Mouse (Mus musculus) hindbrain, embryonic 14.5 days (tissue): ENCODE measurements around the gene Ppfia2. TPM values are rescaled to one million over a fixed set of nuclear protein-coding genes. Genes with fewer than 3 reads are reported as not detected.

Experiments
- ATAC-seq: fragments of 200-750 bp; cut with Nextera tagmentation; 2 replicates; pipeline ENCODE4 v1.8.0; 2017; ENCODE audit warnings: moderate number of reproducible peaks, mild to moderate bottlenecking, moderate TSS enrichment, moderate library complexity; ENCODE audit not compliant: low FRiP score
- DNase-seq: peaks from one replicate; pipeline ENCODE4 v3.0.0-alpha.2; 2015; ENCODE audit warnings: low spot score
- H3K27ac ChIP-seq: fragments of 300-500 bp; sonication (generic); 2 replicates; pipeline ENCODE4 v1.5.1; 2014; ENCODE audit warnings: mild to moderate bottlenecking, moderate library complexity
- H3K27me3 ChIP-seq: fragments of 300-500 bp; sonication (generic); 2 replicates; pipeline ENCODE4 v1.6.1; 2014; ENCODE audit warnings: mild to moderate bottlenecking, low read length, mixed read lengths; ENCODE audit not compliant: control insufficient read depth, insufficient read depth
- H3K36me3 ChIP-seq: fragments of 300-500 bp; sonication (generic); replicated peaks from 2 replicates; pipeline ENCODE4 v1.6.1; 2014; ENCODE audit not compliant: control insufficient read depth, insufficient read depth
- H3K4me1 ChIP-seq: fragments of 300-500 bp; sonication (generic); replicated peaks from 2 replicates; pipeline ENCODE4 v1.6.1; 2014; ENCODE audit warnings: antibody characterized with exemption, low read length, mixed read lengths; ENCODE audit not compliant: control insufficient read depth, insufficient read depth
- H3K4me2 ChIP-seq: fragments of 300-500 bp; sonication (generic); replicated peaks from 2 replicates; pipeline ENCODE4 v1.6.1; 2014; ENCODE audit warnings: mild to moderate bottlenecking, moderate library complexity
- H3K4me3 ChIP-seq: fragments of 300-500 bp; sonication (generic); replicated peaks from 2 replicates; pipeline ENCODE4 v1.5.1; 2014; ENCODE audit warnings: mild to moderate bottlenecking, low read length
- H3K9ac ChIP-seq: fragments of 300-500 bp; sonication (generic); 2 replicates; pipeline ENCODE4 v1.6.1; 2014
- H3K9me3 ChIP-seq: fragments of 300-500 bp; sonication (generic); 2 replicates; pipeline ENCODE4 v1.6.1; 2016; ENCODE audit warnings: low read length; ENCODE audit not compliant: control insufficient read depth
- WGBS: fragments of 180-500 bp; shearing (Covaris S2); extraction: QIAGEN DNeasy Blood & Tissue Kit; methylation state at CpG from one replicate; pipeline ENCODE4 v1.1.7; 2014; 5-methylcytosine and 5-hydroxymethylcytosine counted together
- polyA plus RNA-seq: library from polyadenylated mRNA; unstranded; fragments of >200 nt; fragmentation: Nextera tagmentation; extraction: Ambion mirVana; gene quantifications from 2 replicates; pipeline ENCODE4 v1.2.1, GENCODE M21; 2014

Gene Ppfia2
- polyA plus RNA-seq, 1 experiment from 2014 or later: 35.8 TPM

DNA sequence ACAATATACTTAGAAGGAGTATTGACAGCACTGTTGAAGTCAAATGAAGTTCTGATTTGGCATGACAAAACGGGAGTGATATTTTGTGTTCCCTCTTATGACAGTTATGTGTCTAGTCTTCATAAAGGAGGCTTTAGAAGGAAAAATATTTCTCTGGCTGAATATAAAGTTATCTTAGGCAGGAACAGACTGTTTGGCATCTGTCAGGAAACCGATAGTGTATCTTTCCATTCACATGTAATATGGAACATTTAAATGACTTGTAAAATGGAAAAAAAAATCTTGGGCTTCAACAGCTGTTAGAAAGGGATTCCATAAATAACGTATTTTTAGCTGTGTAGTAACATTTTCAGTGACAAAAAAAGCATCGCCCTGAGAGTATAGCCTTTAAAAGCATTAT is 400.1 kb downstream of the Ppfia2 start:
- WGBS: 85% methylated on average over 4 of the region's 4 CpGs
- Histone ChIP-seq H3K4me1 (no peaks in the 10 kb centered on the region), H3K4me3 (no peak overlapping the region), H3K36me3 (peaks cover 16% of the 10 kb centered on the region; the same call in 1 of the 2 replicates), H3K4me2 (no peak overlapping the region), H3K27ac (no peak overlapping the region), H3K9ac (no peak overlapping the region), H3K9me3 (no peaks in the 10 kb centered on the region), H3K27me3 (no peaks in the 10 kb centered on the region)
- ATAC-seq: no peak
- no peak for DNase-seq

DNA sequence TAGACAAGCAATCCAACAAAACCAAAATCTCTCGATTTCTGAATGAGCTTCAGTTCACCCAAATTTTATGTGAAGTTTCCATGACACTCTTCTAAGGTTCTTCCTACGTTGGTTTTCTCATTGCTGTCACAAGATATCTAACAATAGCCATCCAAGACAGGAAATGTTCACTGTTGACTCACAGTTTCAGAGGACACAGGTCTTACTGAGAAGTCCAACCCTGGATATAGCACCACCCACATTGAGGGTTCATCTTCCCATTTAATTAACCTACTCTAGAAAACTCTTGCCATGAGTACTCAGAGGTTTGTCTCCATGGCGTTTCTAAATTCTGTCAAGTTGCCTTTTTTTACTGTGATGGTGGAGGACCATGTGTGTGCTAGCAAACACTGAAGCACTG is 401.7 kb downstream of the Ppfia2 start:
- Histone ChIP-seq H3K9ac (no peak overlapping the region), H3K4me2 (no peak overlapping the region), H3K27ac (no peak overlapping the region), H3K36me3 (peaks cover 11% of the 10 kb centered on the region), H3K4me3 (no peak overlapping the region), H3K27me3 (no peaks in the 10 kb centered on the region), H3K9me3 (no peaks in the 10 kb centered on the region), H3K4me1 (no peaks in the 10 kb centered on the region)
- WGBS: 92% methylated on average over 3 of the region's 3 CpGs
- ATAC-seq (no peak), DNase-seq (no peak)

DNA sequence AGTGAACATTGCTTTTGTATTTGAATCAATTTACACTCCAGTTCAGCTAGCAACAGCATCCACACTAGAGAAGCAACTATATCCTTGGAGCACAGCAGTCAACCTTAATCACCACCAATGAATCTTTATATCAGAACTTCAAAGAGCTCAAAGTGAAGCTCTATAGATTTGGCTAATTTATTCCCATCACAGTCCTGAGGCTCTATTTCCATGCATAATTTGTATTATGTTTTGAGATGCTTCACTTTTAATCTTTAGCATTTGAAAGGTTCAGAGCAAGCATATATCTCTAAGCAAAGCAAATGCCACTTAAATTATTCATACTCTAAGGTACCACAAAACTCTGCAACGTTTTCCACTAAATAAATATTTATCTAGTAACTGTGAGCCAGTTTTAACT is 402.6 kb downstream of the Ppfia2 start:
- no peak overlapping the region for H3K27ac ChIP-seq
- WGBS: 44% methylated on average over 1 of the region's 1 CpGs

DNA sequence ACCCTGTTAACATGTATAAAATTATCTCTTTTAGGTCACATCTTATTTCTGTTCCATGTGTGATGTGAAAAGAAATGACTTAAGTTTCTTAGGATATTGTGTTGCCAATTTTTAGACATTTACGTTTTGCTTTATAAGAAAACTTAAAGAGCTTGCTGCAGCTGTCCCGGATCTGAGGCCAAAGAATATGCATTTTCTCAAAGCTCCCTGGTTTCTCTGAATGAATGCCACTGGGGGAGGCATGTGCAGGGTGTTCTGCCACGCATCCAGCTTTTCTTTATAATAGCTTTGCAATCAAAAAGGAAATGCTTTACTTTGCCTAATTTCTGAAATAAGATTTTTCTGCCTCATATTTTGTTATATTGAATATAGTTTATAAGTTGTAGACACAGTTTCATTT is 411.2 kb downstream of the Ppfia2 start:
- no peak overlapping the region for H3K4me2 ChIP-seq
- H3K4me3 ChIP-seq: no peak overlapping the region
- H3K9ac ChIP-seq: no peak overlapping the region
- H3K27me3 ChIP-seq: no peaks in the 10 kb centered on the region
- ATAC-seq: no peak
- H3K9me3 ChIP-seq: no peaks in the 10 kb centered on the region
- H3K4me1 ChIP-seq: no peaks in the 10 kb centered on the region
- 36% methylated on average over 3 of the region's 3 CpGs for WGBS
- H3K36me3 ChIP-seq: peaks cover 4% of the 10 kb centered on the region; the same call in 1 of the 2 replicates
- no peak for DNase-seq
- H3K27ac ChIP-seq: no peak overlapping the region

More for the DNA sequence above, 402.6 kb downstream of the Ppfia2 start:
- no peaks in the 10 kb centered on the region for H3K27me3 ChIP-seq
- no peaks in the 10 kb centered on the region for H3K9me3 ChIP-seq
- DNase-seq: no peak
- ATAC-seq: no peak
- H3K4me1 ChIP-seq: no peaks in the 10 kb centered on the region
- H3K4me2 ChIP-seq: no peak overlapping the region
- no peak overlapping the region for H3K9ac ChIP-seq
- H3K36me3 ChIP-seq: peaks cover 10% of the 10 kb centered on the region
- no peak overlapping the region for H3K4me3 ChIP-seq

DNA sequence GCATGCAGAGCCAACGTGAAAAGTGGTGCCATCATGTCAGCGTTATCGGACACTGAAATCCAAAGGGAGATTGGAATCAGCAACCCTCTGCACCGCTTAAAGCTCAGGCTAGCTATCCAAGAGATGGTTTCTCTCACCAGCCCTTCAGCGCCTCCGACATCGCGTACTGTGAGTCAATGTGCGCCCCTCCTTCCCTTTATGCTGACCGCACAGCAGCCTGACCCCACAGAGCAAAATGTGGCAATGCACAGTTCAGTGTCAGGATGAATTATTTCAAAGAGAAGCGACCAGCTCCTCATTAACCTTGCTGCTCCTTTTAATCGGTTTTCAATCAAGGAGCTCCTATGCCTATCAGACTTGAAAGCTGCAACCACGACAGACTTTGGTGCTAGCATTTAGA is 426.2 kb downstream of the Ppfia2 start:
- ATAC-seq: no peak; the same call in 1 of the 2 replicates
- no peak overlapping the region for H3K9ac ChIP-seq
- no peak for DNase-seq
- H3K27me3 ChIP-seq: no peaks in the 10 kb centered on the region
- H3K4me3 ChIP-seq: no peak overlapping the region
- H3K4me2 ChIP-seq: no peak overlapping the region
- H3K9me3 ChIP-seq: no peaks in the 10 kb centered on the region
- H3K36me3 ChIP-seq: peaks cover 4% of the 10 kb centered on the region; the same call in 1 of the 2 replicates
- no peaks in the 10 kb centered on the region for H3K4me1 ChIP-seq
- 33% methylated on average over 13 of the region's 13 CpGs for WGBS
- H3K27ac ChIP-seq: no peak overlapping the region

DNA sequence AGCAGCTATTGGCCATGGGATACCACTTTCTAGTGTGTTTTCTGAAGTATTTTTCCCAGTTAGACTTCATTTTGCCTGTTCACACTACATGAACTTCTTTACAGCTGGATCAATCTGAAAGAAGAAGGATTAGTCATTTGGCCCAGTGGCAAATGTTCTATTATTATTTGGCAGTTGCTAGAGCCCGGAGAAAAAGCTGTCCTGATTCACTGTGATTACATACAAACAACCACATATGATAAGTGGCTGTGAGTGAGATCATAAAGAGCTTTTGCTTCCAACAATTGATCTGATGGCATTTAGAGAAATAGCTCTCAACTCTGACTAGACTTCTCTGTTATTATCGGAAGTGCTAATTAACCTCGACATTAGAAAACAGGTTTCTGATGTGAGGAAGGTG is 440.0 kb downstream of the Ppfia2 start:
- Histone ChIP-seq H3K4me1 (no peaks in the 10 kb centered on the region), H3K9me3 (0 out of 2 replicates have a peak, but pooled peaks cover 5% of the 10 kb centered on the region), H3K27me3 (no peaks in the 10 kb centered on the region), H3K9ac (no peak overlapping the region), H3K4me3 (no peak overlapping the region), H3K36me3 (peaks cover 7% of the 10 kb centered on the region; the same call in 1 of the 2 replicates), H3K4me2 (no peak overlapping the region), H3K27ac (no peak overlapping the region)
- 63% methylated on average over 3 of the region's 3 CpGs for WGBS
- DNase-seq (no peak), ATAC-seq (no peak)

DNA sequence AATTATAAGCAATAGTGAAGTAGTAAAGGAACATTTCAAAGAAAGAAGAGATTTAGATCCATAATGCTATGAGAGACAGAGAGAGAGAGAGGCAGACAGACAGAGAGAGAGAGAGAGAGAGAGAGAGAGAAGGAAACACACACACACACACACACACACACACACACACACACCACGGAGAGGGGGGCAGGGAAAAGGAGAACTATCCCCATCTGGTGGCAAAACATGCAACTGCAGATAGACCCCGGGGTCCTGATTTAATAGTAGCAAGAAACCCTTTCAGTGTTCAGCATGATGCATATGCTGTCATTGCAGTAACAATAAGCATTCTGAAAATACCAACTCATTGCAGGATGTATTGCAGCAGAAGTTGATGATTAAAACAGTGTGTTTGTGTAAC is 442.9 kb downstream of the Ppfia2 start:
- 38% methylated on average over 1 of the region's 2 CpGs for WGBS

DNA sequence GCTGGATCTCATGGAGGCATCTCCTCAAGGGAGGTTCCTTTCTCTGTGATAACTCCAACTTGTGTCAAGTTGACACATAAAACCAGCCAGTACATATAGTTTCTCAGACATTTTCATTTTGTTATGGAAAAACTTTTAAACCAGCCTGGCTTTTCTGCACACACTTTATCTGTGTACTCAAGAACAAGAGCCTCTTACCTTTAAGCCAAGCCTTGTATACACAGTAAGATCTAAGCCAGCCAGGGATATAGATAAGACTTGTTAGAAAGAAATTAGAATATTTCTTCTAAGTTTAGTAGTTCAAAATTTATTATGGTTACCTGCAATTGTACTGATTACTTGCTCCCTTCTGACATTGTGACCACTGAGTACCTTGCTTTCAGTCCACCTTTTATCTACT is 444.1 kb downstream of the Ppfia2 start:
- Histone ChIP-seq H3K4me3 (no peak overlapping the region), H3K27ac (no peak overlapping the region), H3K4me1 (no peaks in the 10 kb centered on the region), H3K27me3 (no peaks in the 10 kb centered on the region), H3K4me2 (no peak overlapping the region), H3K9me3 (0 out of 2 replicates have a peak, but pooled peaks cover 5% of the 10 kb centered on the region), H3K36me3 (peaks cover 3% of the 10 kb centered on the region; the same call in 1 of the 2 replicates), H3K9ac (no peak overlapping the region)
- ATAC-seq (no peak), DNase-seq (no peak)

More for the DNA sequence above, 442.9 kb downstream of the Ppfia2 start:
- DNase-seq (peak; percentile 52), ATAC-seq (no peak; the same call in 1 of the 2 replicates)
- H3K4me1 ChIP-seq: no peaks in the 10 kb centered on the region
- no peaks in the 10 kb centered on the region for H3K27me3 ChIP-seq
- no peak overlapping the region for H3K9ac ChIP-seq
- H3K9me3 ChIP-seq: 0 out of 2 replicates have a peak, but pooled peaks cover 5% of the 10 kb centered on the region
- peaks cover 7% of the 10 kb centered on the region; the same call in 1 of the 2 replicates for H3K36me3 ChIP-seq
- no peak overlapping the region for H3K27ac ChIP-seq
- H3K4me3 ChIP-seq: no peak overlapping the region
- no peak overlapping the region for H3K4me2 ChIP-seq

DNA sequence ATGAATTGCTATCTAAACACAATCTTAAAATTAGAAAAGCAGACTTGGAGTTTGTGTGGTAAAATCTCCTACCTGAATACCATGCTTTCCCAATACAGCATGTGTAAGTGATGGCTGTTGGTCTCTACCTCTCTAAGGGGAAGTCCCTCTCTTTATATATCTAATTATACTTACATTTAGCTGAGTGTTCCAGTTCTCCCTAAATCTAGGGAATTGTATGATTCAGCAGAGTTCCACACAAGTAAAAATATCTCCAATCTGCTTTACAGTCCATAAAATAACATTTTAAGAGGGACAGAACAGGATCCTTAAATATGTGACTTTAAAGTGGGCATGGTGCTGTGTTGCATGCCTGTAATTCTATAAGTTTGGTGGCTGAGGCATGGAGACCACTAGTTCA is 444.7 kb downstream of the Ppfia2 start:
- 0 out of 2 replicates have a peak, but pooled peaks cover 5% of the 10 kb centered on the region for H3K9me3 ChIP-seq
- no peak overlapping the region for H3K4me2 ChIP-seq
- H3K4me3 ChIP-seq: no peak overlapping the region
- no peaks in the 10 kb centered on the region for H3K4me1 ChIP-seq
- DNase-seq (no peak), ATAC-seq (no peak)
- peaks cover 3% of the 10 kb centered on the region; the same call in 1 of the 2 replicates for H3K36me3 ChIP-seq
- no peaks in the 10 kb centered on the region for H3K27me3 ChIP-seq
- H3K9ac ChIP-seq: no peak overlapping the region
- no peak overlapping the region for H3K27ac ChIP-seq

DNA sequence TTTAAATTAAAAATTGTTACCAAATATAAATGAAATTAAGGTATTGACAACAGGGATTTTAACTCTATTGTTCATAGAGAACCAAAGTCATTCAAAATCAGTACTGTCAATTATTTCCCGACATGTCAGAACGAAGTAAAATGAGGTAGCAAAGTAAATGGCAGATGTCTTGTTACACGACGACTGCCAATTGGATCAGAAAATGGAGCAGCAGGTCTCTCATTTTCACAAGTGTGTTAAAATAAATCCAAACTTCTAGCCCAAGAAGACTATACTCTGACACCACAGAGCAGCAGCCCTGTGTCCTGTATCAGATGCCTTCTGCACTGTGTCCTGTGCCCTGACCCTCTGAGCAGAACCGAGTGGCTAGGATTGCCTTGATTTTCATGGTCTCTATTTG is 454.2 kb downstream of the Ppfia2 start:
- no peak overlapping the region for H3K9ac ChIP-seq
- WGBS: 85% methylated on average over 5 of the region's 5 CpGs
- ATAC-seq (no peak), DNase-seq (no peak)
- no peak overlapping the region for H3K4me2 ChIP-seq
- H3K9me3 ChIP-seq: 0 out of 2 replicates have a peak, but pooled peaks cover 6% of the 10 kb centered on the region
- no peak overlapping the region for H3K27ac ChIP-seq
- peaks cover 4% of the 10 kb centered on the region; the same call in 1 of the 2 replicates for H3K4me1 ChIP-seq
- H3K4me3 ChIP-seq: no peak overlapping the region
- H3K27me3 ChIP-seq: no peaks in the 10 kb centered on the region
- H3K36me3 ChIP-seq: peaks cover 3% of the 10 kb centered on the region; the same call in 1 of the 2 replicates
